23 mouse cellular contexts compared by ENCODE assay signal in the genomic region with DNA sequence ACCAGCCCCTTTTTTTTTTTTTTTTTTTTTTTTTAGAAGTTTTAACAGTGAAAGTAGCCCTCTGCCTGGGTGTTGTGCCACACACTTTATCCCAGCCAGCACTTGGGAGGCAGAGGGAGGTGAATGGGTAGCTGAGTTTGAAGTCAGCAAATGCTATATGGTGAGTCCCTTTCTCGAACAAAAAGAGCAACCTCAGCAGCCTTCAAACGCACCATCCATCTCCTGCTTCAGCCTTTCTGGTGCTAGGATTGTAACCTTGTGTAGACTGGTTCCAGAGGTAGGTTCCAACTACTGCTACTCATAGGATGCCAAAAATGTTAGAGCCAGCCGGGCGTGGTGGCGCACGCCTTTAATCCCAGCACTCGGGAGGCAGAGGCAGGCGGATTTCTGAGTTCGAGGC. TPM values are rescaled to one million over a fixed set of nuclear protein-coding genes. Genes with fewer than 3 reads are reported as not detected.
A peak's percentile ranks its signal among the peaks of the same experiment; 100 is the strongest.
DNase-seq lines count a peak whose midpoint lies in the region; ATAC-seq and TF ChIP-seq lines count a peak whose summit lies in the region.
"Had no signal": no experiment of that assay in that cellular context is flagged by ENCODE, and none has a peak within 500 bp of the region (broad histone marks: within the 10 kb centered on the region; RNA-seq: fewer than 3 reads in every experiment).

No protein-coding gene starts in this region.

- TF ChIP-seq EP300 in ES-Bruce4 (IDR thresholded peaks at IDR 0.05; ENCODE audit: insufficient read depth, low read depth, low read length) (no peak), MEL (IDR thresholded peaks at IDR 0.05; ENCODE audit: low read depth in 1 of 2, low read length in 2 of 2) (no peak)

- no peak for TF ChIP-seq POLR2A in ES-Bruce4 (IDR thresholded peaks at IDR 0.05; ENCODE audit: insufficient read depth, low read length)
- TF ChIP-seq POLR2A in MEL (IDR thresholded peaks at IDR 0.05; ENCODE audit: control insufficient read depth in 1 of 2, insufficient read depth in 1 of 2, low read depth in 1 of 2, low read length in 2 of 2, poor library complexity in 1 of 2): no peak

- H3K9me3 ChIP-seq in ES-Bruce4 (replicated peaks; ENCODE audit: control insufficient read depth, insufficient read depth, low read length, poor library complexity, severe bottlenecking) (no peaks in the 10 kb centered on the region), MEL (replicated peaks; ENCODE audit: insufficient read depth, low read length) (no peaks in the 10 kb centered on the region)
- H3K9me3 ChIP-seq: embryonic facial prominence, embryonic 10.5 days; embryonic facial prominence, embryonic 12.5 days; forebrain, embryonic 13.5 days; forebrain, embryonic 15.5 days; G1E had no signal

- H3K27ac ChIP-seq in ES-Bruce4 (ENCODE audit: insufficient read depth, low read length) (peak overlapping the region; percentile 3; the same call in 1 of the 2 replicates), MEL (ENCODE audit: control insufficient read depth, low read depth, low read length) (no peak overlapping the region)
- H3K27ac ChIP-seq: forebrain, embryonic 15.5 days had no signal

- H3K79me2 ChIP-seq in MEL (ENCODE audit: control insufficient read depth, insufficient read depth, low read length, poor library complexity): no peaks in the 10 kb centered on the region

- no peak for ATAC-seq in megakaryocyte progenitor cell, adult 5-6 weeks (replicated peaks; ENCODE audit: poor library complexity)

- no peak for TF ChIP-seq RAD21 in MEL (IDR thresholded peaks at IDR 0.05; ENCODE audit: low read depth, low read length)

- H3K36me3 ChIP-seq in ES-Bruce4 (ENCODE audit: control insufficient read depth, insufficient read depth, low read length, poor library complexity, severe bottlenecking) (peaks cover 10% of the 10 kb centered on the region), MEL (ENCODE audit: control insufficient read depth in 1 of 2, insufficient read depth in 2 of 2, low read length in 2 of 2) (peaks cover 0 to 2% of the 10 kb centered on the region in 2 experiments; a peak in 1 of 4 replicates)

- H3K9ac ChIP-seq in ES-Bruce4 (ENCODE audit: low read depth, poor library complexity, severe bottlenecking): no peak overlapping the region
- no peak overlapping the region for H3K9ac ChIP-seq in MEL (ENCODE audit: control insufficient read depth, low read depth, low read length, poor library complexity, severe bottlenecking)
- H3K9ac ChIP-seq: forebrain, postnatal 0 days had no signal

- no peak overlapping the region for H3K4me3 ChIP-seq in ES-Bruce4 (ENCODE audit: low read depth, low read length)
- no peak overlapping the region for H3K4me3 ChIP-seq in MEL (ENCODE audit: control insufficient read depth in 1 of 2, insufficient read depth in 1 of 2, low read depth in 2 of 2, low read length in 2 of 2)

- no peaks in the 10 kb centered on the region for H3K27me3 ChIP-seq in ES-Bruce4 (ENCODE audit: control insufficient read depth, insufficient read depth, low read length, poor library complexity, severe bottlenecking)
- H3K27me3 ChIP-seq in MEL (ENCODE audit: control insufficient read depth in 1 of 2, insufficient read depth in 2 of 2, low read length in 2 of 2): no peaks in the 10 kb centered on the region
- H3K27me3 ChIP-seq: CH12.LX; embryonic facial prominence, embryonic 12.5 days; forebrain, embryonic 13.5 days; forebrain, embryonic 15.5 days had no signal

- H3K4me1 ChIP-seq in ES-Bruce4 (ENCODE audit: control insufficient read depth, insufficient read depth, low read length) (peaks cover 6% of the 10 kb centered on the region), MEL (ENCODE audit: control insufficient read depth in 1 of 2, insufficient read depth in 2 of 2, low read length in 2 of 2) (peaks cover 0 to 5% of the 10 kb centered on the region in 2 experiments; a peak in 2 of 4 replicates)

- DNase-seq in A20 (ENCODE audit: low read depth, low spot score) (peak; percentile 30), MEL (ENCODE audit: low read depth, low spot score) (peak; percentile 38)
- DNase-seq in induced T-regulatory cell, adult 2 months (ENCODE audit: low read depth): peak; percentile 29
- no peak for DNase-seq in adrenal gland, adult 2 months
- no peak for DNase-seq in kidney, adult 11 months
- DNase-seq in spleen, postnatal 14 days (ENCODE audit: low spot score in 2 of 2): no peak
- DNase-seq: adrenal gland, postnatal 10 days; adrenal gland, postnatal 25 days; B cell, adult 2 months; cerebellum, adult 11 months; cerebellum, adult 18-20 months; cerebellum, adult 8-10 months; cerebellum, adult 9-11 months; cerebellum, postnatal 14 days; forebrain, postnatal 0 days had no signal

- TF ChIP-seq CTCF in ES-Bruce4 (IDR thresholded peaks at IDR 0.05; ENCODE audit: low read depth, low read length) (no peak), MEL (IDR thresholded peaks at IDR 0.05 in 2 of 3, conservative IDR thresholded peaks at IDR 0.05 in 1 of 3; ENCODE audit: control insufficient read depth in 1 of 3, insufficient read depth in 1 of 3, low read depth in 2 of 3, low read length in 3 of 3, poor library complexity in 1 of 3, severe bottlenecking in 1 of 3) (no peak)

TF ChIP-seq in MEL, 35 proteins besides CTCF, POLR2A, EP300 and RAD21:
- TF ChIP-seq ZKSCAN1 (IDR thresholded peaks at IDR 0.05; ENCODE audit: low read depth, low read length): no peak

RNA-seq across cellular contexts. Expression of gene Pkn3, which starts 1.0 kb away (rescaled TPM):
- polyA plus RNA-seq in ES-Bruce4 (2011; ENCODE audit: insufficient read depth, insufficient read length, low read depth, missing spikeins) (15.2 and 17.2 TPM in 2 replicates), MEL (2012; ENCODE audit: insufficient read depth in 1 of 2, insufficient read length in 2 of 2, low read depth in 1 of 2, low replicate concordance in 2 of 2, missing spikeins in 1 of 2) (1 to 10 TPM in 1 of 2 experiments, not detected in 1; 5.8 TPM)
- 2.0 and 2.9 TPM in 2 replicates for total RNA-seq in MEL (2012; rRNA removed)
- 1 to 10 TPM; 4.7 to 6.2 TPM for total RNA-seq in adrenal gland, adult 2 months (2021)
- 5.5 and 8.8 TPM in 2 replicates for polyA plus RNA-seq in adrenal gland, adult 2 months (2012; rRNA removed)
- total RNA-seq in megakaryocyte progenitor cell, adult 5-6 weeks (2015): 3.1 and 3.6 TPM in 2 replicates
- 7.9 and 10.2 TPM in 2 replicates for total RNA-seq in megakaryocyte progenitor cell, adult 5-6 weeks (2017)

RNA-seq across cellular contexts. Expression of gene Zdhhc12, which starts 17.0 kb away (rescaled TPM):
- polyA plus RNA-seq in ES-Bruce4 (2011; ENCODE audit: insufficient read depth, insufficient read length, low read depth, missing spikeins): 39.0 and 41.2 TPM in 2 replicates
- 22.6 and 25.1 TPM in 2 replicates for total RNA-seq in MEL (2012; rRNA removed)
- 10 to 100 TPM in 1 of 2 experiments, not detected in 1; 42.1 TPM for polyA plus RNA-seq in MEL (2012; ENCODE audit: insufficient read depth in 1 of 2, insufficient read length in 2 of 2, low read depth in 1 of 2, low replicate concordance in 2 of 2, missing spikeins in 1 of 2)
- total RNA-seq in adrenal gland, adult 2 months (2021): 10 to 100 TPM; 16.2 to 18.9 TPM
- polyA plus RNA-seq in adrenal gland, adult 2 months (2012; rRNA removed): 120 and 123 TPM in 2 replicates
- total RNA-seq in megakaryocyte progenitor cell, adult 5-6 weeks (2015): 17.4 and 18.2 TPM in 2 replicates
- 10.7 and 13.3 TPM in 2 replicates for total RNA-seq in megakaryocyte progenitor cell, adult 5-6 weeks (2017)

RNA-seq across cellular contexts. Expression of gene Set, which starts 19.3 kb away (rescaled TPM):
- polyA plus RNA-seq in ES-Bruce4 (2011; ENCODE audit: insufficient read depth, insufficient read length, low read depth, missing spikeins) (1,058 and 1,233 TPM in 2 replicates), MEL (2012; ENCODE audit: insufficient read depth in 1 of 2, insufficient read length in 2 of 2, low read depth in 1 of 2, low replicate concordance in 2 of 2, missing spikeins in 1 of 2) (100 to 1,000 TPM; 250 to 973 TPM)
- total RNA-seq in MEL (2012; rRNA removed): 580 and 633 TPM in 2 replicates
- 100 to 1,000 TPM; 202 to 236 TPM for total RNA-seq in adrenal gland, adult 2 months (2021)
- polyA plus RNA-seq in adrenal gland, adult 2 months (2012; rRNA removed): 94.3 and 101 TPM in 2 replicates
- 465 and 470 TPM in 2 replicates for total RNA-seq in megakaryocyte progenitor cell, adult 5-6 weeks (2015)
- total RNA-seq in megakaryocyte progenitor cell, adult 5-6 weeks (2017): 1,489 and 2,093 TPM in 2 replicates

RNA-seq across cellular contexts. Expression of gene Wdr34, which starts 27.8 kb away (rescaled TPM):
- polyA plus RNA-seq in ES-Bruce4 (2011; ENCODE audit: insufficient read depth, insufficient read length, low read depth, missing spikeins): 20.6 and 22.2 TPM in 2 replicates
- 49.3 and 53.1 TPM in 2 replicates for total RNA-seq in MEL (2012; rRNA removed)
- 10 to 100 TPM in 1 of 2 experiments, not detected in 1; 78.3 TPM for polyA plus RNA-seq in MEL (2012; ENCODE audit: insufficient read depth in 1 of 2, insufficient read length in 2 of 2, low read depth in 1 of 2, low replicate concordance in 2 of 2, missing spikeins in 1 of 2)
- 10 to 100 TPM; 14.7 to 22.0 TPM for total RNA-seq in adrenal gland, adult 2 months (2021)
- polyA plus RNA-seq in adrenal gland, adult 2 months (2012; rRNA removed): 59.2 and 62.5 TPM in 2 replicates
- 9.5 and 18.5 TPM in 2 replicates for total RNA-seq in megakaryocyte progenitor cell, adult 5-6 weeks (2015)
- 9.4 and 10.3 TPM in 2 replicates for total RNA-seq in megakaryocyte progenitor cell, adult 5-6 weeks (2017)

RNA-seq across cellular contexts. Expression of gene Zer1, which starts 47.9 kb away (rescaled TPM):
- polyA plus RNA-seq in ES-Bruce4 (2011; ENCODE audit: insufficient read depth, insufficient read length, low read depth, missing spikeins) (33.8 and 35.1 TPM in 2 replicates), MEL (2012; ENCODE audit: insufficient read depth in 1 of 2, insufficient read length in 2 of 2, low read depth in 1 of 2, low replicate concordance in 2 of 2, missing spikeins in 1 of 2) (10 to 100 TPM in 1 of 2 experiments, not detected in 1; 14.0 TPM)
- total RNA-seq in MEL (2012; rRNA removed): 3.9 and 4.3 TPM in 2 replicates
- 10 to 100 TPM; 35.0 to 40.2 TPM for total RNA-seq in adrenal gland, adult 2 months (2021)
- 91.0 and 95.5 TPM in 2 replicates for polyA plus RNA-seq in adrenal gland, adult 2 months (2012; rRNA removed)
- total RNA-seq in megakaryocyte progenitor cell, adult 5-6 weeks (2015): 8.8 and 9.4 TPM in 2 replicates
- total RNA-seq in megakaryocyte progenitor cell, adult 5-6 weeks (2017): 6.9 and 7.9 TPM in 2 replicates

Comparison
In these comparisons a context has a peak if more than half of its experiments do, and no peak if none do; other contexts are left out.
1. DNase-seq: peak in A20 (single experiment), MEL (single experiment) and induced T-regulatory cell, adult 2 months (single experiment); none in adrenal gland, adult 2 months (single experiment), kidney, adult 11 months (single experiment) and spleen, postnatal 14 days (0 of 2).